ENCODE assay signal across 9 mouse cellular contexts in the genomic region with DNA sequence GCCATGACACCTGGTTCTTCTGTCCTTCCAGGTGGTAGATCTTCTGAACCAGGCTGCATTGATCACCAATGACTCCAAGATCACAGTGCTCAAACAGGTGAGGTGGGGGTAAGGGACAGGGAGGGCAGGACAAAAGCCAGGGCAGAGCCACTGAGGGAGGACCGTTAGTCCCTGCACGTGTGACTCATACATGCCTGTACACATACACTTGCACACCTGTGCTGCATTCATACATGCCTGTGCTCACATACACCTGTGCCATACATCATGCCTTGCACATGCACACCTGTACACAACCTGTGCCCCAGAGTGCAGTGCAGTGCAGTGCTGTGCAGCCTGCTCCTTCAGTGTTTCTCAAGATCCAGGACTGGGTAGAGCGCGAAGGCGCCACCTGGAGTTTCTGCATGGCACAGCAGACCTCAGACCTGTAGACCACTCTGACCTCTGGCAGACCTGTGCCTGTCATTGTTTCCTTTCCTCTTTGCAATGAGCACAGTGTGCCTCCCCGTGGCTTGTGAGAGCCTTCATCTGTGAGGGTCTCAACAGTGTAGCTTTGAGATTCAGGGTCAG. TPM values are rescaled to one million over a fixed set of nuclear protein-coding genes. Genes with fewer than 3 reads are reported as not detected.
A peak's percentile ranks its signal among the peaks of the same experiment; 100 is the strongest.
DNase-seq lines count a peak whose midpoint lies in the region; ATAC-seq and TF ChIP-seq lines count a peak whose summit lies in the region.
"Had no signal": no experiment of that assay in that cellular context is flagged by ENCODE, and none has a peak within 500 bp of the region (broad histone marks: within the 10 kb centered on the region; RNA-seq: fewer than 3 reads in every experiment).

No protein-coding gene starts in this region.

- H3K27ac ChIP-seq in layer of hippocampus, adult 2 months = no peak overlapping the region
- H3K27ac ChIP-seq: embryonic facial prominence, embryonic 13.5 days had no signal

- H3K4me3 ChIP-seq in layer of hippocampus, adult 2 months = no peak overlapping the region
- H3K4me3 ChIP-seq: embryonic facial prominence, embryonic 13.5 days had no signal

- TF ChIP-seq CTCF in layer of hippocampus, adult 2 months (conservative IDR thresholded peaks at IDR 0.05) = peak; percentile 81

- ATAC-seq in erythroid progenitor cell, adult 5-6 weeks (replicated peaks; ENCODE audit: low FRiP score, poor library complexity, severe bottlenecking) = peak; percentile 74

- no peak for DNase-seq in layer of hippocampus, adult 2 months (ENCODE audit: low spot score in 2 of 2)
- no peak for DNase-seq in layer of hippocampus, adult 11-12 months (ENCODE audit: low spot score)
- peak; percentile 67 for DNase-seq in MN1 (ENCODE audit: low spot score)
- peak; percentile 73 for DNase-seq in induced T-regulatory cell, adult 2 months (ENCODE audit: low read depth)
- DNase-seq in lung, adult 18-20 months = peak; percentile 41 to 53
- DNase-seq in retina, postnatal 1 day = peak; percentile 68
- no peak for DNase-seq in frontal cortex, postnatal 10 days (ENCODE audit: low spot score in 2 of 2)

RNA-seq across cellular contexts. Expression of a gene that starts 5.0 kb away (rescaled TPM):
- total RNA-seq in layer of hippocampus, adult 2 months (2021) = 100 to 1,000 TPM; 112 to 114 TPM
- 42.8 and 51.5 TPM in 2 replicates for total RNA-seq in erythroid progenitor cell, adult 5-6 weeks (2015; ENCODE audit: low replicate concordance)
- total RNA-seq in erythroid progenitor cell, adult 5-6 weeks (2017; ENCODE audit: low replicate concordance) = 37.7 and 52.8 TPM in 2 replicates

RNA-seq across cellular contexts. Expression of a gene that starts 5.8 kb away (rescaled TPM):
- not detected for total RNA-seq in layer of hippocampus, adult 2 months (2021)
- total RNA-seq in erythroid progenitor cell, adult 5-6 weeks (2015; ENCODE audit: low replicate concordance) = not detected in 2 replicates
- total RNA-seq in erythroid progenitor cell, adult 5-6 weeks (2017; ENCODE audit: low replicate concordance) = not detected in 2 replicates

RNA-seq across cellular contexts. Expression of a gene that starts 25.3 kb away (rescaled TPM):
- under 1 TPM in 1 of 2 experiments, not detected in 1; 0.20 TPM for total RNA-seq in layer of hippocampus, adult 2 months (2021)
- total RNA-seq in erythroid progenitor cell, adult 5-6 weeks (2015; ENCODE audit: low replicate concordance) = not detected in 2 replicates
- not detected in 2 replicates for total RNA-seq in erythroid progenitor cell, adult 5-6 weeks (2017; ENCODE audit: low replicate concordance)

RNA-seq across cellular contexts. Expression of a gene that starts 25.3 kb away (rescaled TPM):
- 10 to 100 TPM; 52.7 to 56.3 TPM for total RNA-seq in layer of hippocampus, adult 2 months (2021)
- total RNA-seq in erythroid progenitor cell, adult 5-6 weeks (2015; ENCODE audit: low replicate concordance) = 4.6 and 6.1 TPM in 2 replicates
- total RNA-seq in erythroid progenitor cell, adult 5-6 weeks (2017; ENCODE audit: low replicate concordance) = 3.3 and 6.5 TPM in 2 replicates

RNA-seq across cellular contexts. Expression of a gene that starts 38.1 kb away (rescaled TPM):
- total RNA-seq in layer of hippocampus, adult 2 months (2021) = 10 to 100 TPM; 44.0 to 46.4 TPM
- total RNA-seq in erythroid progenitor cell, adult 5-6 weeks (2015; ENCODE audit: low replicate concordance) = not detected in 2 replicates
- not detected in 2 replicates for total RNA-seq in erythroid progenitor cell, adult 5-6 weeks (2017; ENCODE audit: low replicate concordance)

Comparison
In these comparisons a context has a peak if more than half of its experiments do, and no peak if none do; other contexts are left out.
1. DNase-seq: peak in MN1 (single experiment), induced T-regulatory cell, adult 2 months (single experiment), lung, adult 18-20 months (2 of 2) and retina, postnatal 1 day (single experiment); none in layer of hippocampus, adult 2 months (0 of 2), layer of hippocampus, adult 11-12 months (single experiment) and frontal cortex, postnatal 10 days (0 of 2).